Mouse (Mus musculus) gastrocnemius, adult 2 months (tissue): ENCODE data around the gene Slc5a10. TPM values are rescaled to one million over a fixed set of nuclear protein-coding genes. Genes with fewer than 3 reads are reported as not detected.
A peak's percentile ranks its signal among the peaks of the same experiment; 100 is the strongest.

ENCODE experiments used
- DNase-seq: peaks from one replicate; pipeline ENCODE4 v3.0.0; 2022
- H3K27ac ChIP-seq: fragments of 200-600 bp; 2 replicates; pipeline ENCODE4 v1.8.1; 2022; ENCODE audit warnings: mild to moderate bottlenecking
- H3K4me3 ChIP-seq: fragments of 200-600 bp; 2 replicates; pipeline ENCODE4 v1.8.1; 2022; ENCODE audit warnings: mild to moderate bottlenecking, moderate library complexity
- CTCF ChIP-seq: fragments of 200-600 bp; IDR thresholded peaks from 2 replicates; pipeline ENCODE4 v1.8.1; 2022; ENCODE audit warnings: antibody characterized with exemption, mild to moderate bottlenecking, moderate library complexity
- intact Hi-C: fragments of 180-260 bp; cut with DNase I; formaldehyde crosslinking; loops from one replicate; pipeline ENCODE4 v1.15.1; 2025
- total RNA-seq, 2 experiments: library from RNA; stranded (reverse); gene quantifications; 2 replicates each; pipeline ENCODE4 v1.2.3; 2021

Gene Slc5a10
- total RNA-seq, 2 experiments from 2014 or later = not detected

- no peak for DNase-seq
- Histone ChIP-seq H3K27ac (no peak overlapping the region), H3K4me3 (no peak overlapping the region)
- TF ChIP-seq CTCF = no peak
- intact Hi-C loops = no loop called here
Measured at GRCm38 (mm10) chr11:61698852-61699251, 21.8 kb downstream of the Slc5a10 start.

GRCm38 (mm10) chr11:61692996-61693395 lies 27.6 kb downstream of the Slc5a10 start:
- intact Hi-C loops = no loop called here
- Histone ChIP-seq H3K27ac (no peak overlapping the region), H3K4me3 (no peak overlapping the region)
- DNase-seq = no peak
- no peak for TF ChIP-seq CTCF

DNA sequence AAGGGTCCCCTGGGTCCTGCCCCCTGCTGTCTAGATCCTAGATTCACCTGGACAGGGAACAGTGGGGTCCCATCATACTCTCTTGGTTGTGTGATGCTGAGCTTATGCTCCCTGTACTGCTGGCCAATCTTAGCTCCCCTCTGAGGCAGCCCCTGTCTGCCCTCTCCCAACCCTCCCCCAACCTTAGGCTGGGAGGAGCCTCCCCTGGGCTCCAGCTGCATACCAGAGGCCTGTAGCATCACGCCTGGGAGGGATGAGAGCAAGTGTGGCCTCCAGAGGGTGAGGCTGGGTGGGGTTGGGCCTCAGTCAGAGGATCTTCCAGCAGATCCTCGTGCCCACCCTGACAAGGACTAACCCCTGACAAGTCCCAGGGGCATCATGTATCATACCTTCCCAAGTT lies 33.0 kb downstream of the Slc5a10 start:
- DNase-seq = no peak
- TF ChIP-seq CTCF = no peak
- H3K4me3 ChIP-seq = no peak overlapping the region
- intact Hi-C loops = no loop called here
- H3K27ac ChIP-seq = no peak overlapping the region

- no peak for TF ChIP-seq CTCF
- intact Hi-C loops = no loop called here
- no peak overlapping the region for H3K27ac ChIP-seq
- no peak overlapping the region for H3K4me3 ChIP-seq
- DNase-seq = no peak
Measured at GRCm38 (mm10) chr11:61686906-61687453, 33.6 kb downstream of the Slc5a10 start.

DNA sequence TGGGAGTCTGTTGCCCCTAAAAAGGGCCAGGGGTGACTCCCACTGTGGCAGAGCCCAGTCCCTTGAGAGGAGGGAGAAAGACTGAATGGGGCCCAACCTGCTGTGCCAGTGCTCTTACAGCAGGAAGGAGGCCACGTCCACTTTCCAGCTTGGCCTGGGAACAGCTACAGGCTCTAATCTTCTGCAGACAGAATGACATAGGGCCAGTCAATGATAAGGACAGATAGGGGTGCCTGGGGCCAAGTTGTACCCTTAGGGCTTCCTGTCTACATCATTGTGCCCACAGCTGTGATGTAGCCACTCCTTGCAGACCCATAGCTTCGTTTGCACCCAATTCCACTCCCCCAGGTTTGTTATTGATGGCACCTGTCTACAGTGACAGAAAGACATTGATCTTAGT lies 34.5 kb downstream of the Slc5a10 start:
- H3K4me3 ChIP-seq = no peak overlapping the region
- no peak overlapping the region for H3K27ac ChIP-seq
- intact Hi-C loops = no loop called here

DNA sequence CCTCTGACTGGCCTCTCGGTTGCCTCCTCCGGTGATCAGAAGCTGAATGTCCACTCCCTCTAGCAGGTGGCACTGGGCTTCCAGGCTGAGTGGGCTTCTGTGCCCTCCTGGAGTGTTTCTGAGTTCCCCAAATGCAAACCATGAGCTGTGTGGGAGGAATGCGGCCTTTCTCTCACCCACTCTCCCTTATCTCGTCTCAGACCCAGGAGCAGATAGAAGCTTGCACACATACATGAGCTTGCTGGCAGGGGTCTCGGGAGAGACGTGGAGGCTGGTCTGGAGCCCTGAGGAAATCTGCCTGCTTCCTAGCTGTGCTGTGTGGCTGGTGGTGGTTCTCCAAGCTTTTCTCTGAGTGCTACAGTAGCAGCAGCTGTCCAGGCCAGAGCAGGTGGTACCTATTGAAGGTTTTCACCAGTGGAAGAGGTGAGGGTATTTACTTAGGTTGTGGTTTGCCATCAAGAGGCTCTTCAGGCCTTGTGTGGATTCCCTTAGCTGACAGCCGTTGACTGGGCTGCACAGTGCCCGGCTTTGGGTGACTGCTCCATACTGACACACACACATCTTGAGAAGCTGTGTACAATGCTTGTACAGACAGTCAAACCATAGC lies 35.4 kb downstream of the Slc5a10 start:
- H3K27ac ChIP-seq = no peak overlapping the region
- TF ChIP-seq CTCF = no peak
- no peak overlapping the region for H3K4me3 ChIP-seq
- intact Hi-C loops = no loop called here
- no peak for DNase-seq

More for the DNA sequence above, 34.5 kb downstream of the Slc5a10 start:
- no peak for TF ChIP-seq CTCF
- no peak for DNase-seq

GRCm38 (mm10) chr11:61683907-61684731 lies 36.5 kb downstream of the Slc5a10 start, which contains the start of gene Fam83g:
Gene Fam83g, plus strand, starts transcription at chr11:61684091.
- Histone ChIP-seq H3K4me3 (peak within 1 kb of the TSS; percentile 72), H3K27ac (no peak within 1 kb of the TSS; the same call in 1 of the 2 replicates)
- no peak for TF ChIP-seq CTCF
- peak; percentile 62 for DNase-seq
- intact Hi-C loops = no loop called here

- DNase-seq = no peak
- H3K27ac ChIP-seq = no peak overlapping the region
- intact Hi-C loops = no loop called here
- no peak overlapping the region for H3K4me3 ChIP-seq
- no peak for TF ChIP-seq CTCF
Measured at GRCm38 (mm10) chr11:61679091-61679866, 41.3 kb downstream of the Slc5a10 start.

DNA sequence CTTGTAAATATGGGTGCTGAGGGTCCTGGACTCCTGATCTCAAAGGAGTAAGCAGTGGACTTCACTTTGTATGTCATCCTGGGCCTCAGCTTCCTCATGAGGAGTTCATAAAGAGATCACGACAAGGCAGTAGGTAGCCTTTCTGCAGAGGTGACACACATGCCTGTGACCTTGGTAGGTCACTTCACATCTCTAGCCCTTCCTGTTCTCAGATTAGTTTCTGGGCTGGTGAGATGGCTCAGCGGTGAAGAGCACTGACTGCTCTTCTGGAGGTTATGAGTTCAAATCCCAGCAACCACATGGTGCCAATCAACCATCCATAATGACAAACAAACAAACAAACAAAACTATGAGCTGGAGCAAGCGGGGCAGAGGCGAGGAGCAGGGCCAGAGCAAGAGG lies 42.9 kb downstream of the Slc5a10 start:
- no peak for TF ChIP-seq CTCF
- DNase-seq = no peak
- no peak overlapping the region for H3K4me3 ChIP-seq
- intact Hi-C loops = no loop called here
- H3K27ac ChIP-seq = no peak overlapping the region

GRCm38 (mm10) chr11:61676216-61676854 lies 44.3 kb downstream of the Slc5a10 start:
- intact Hi-C loops = no loop called here
- Histone ChIP-seq H3K4me3 (no peak overlapping the region), H3K27ac (no peak overlapping the region)
- DNase-seq = no peak
- no peak for TF ChIP-seq CTCF

- H3K4me3 ChIP-seq = no peak overlapping the region
- intact Hi-C loops = no loop called here
- no peak for DNase-seq
- no peak overlapping the region for H3K27ac ChIP-seq
- no peak for TF ChIP-seq CTCF
Measured at GRCm38 (mm10) chr11:61675332-61675731, 45.3 kb downstream of the Slc5a10 start.

- Histone ChIP-seq H3K27ac (no peak overlapping the region), H3K4me3 (no peak overlapping the region)
- no peak for DNase-seq
- peak; percentile 25; the same call in 1 of the 2 replicates for TF ChIP-seq CTCF
- intact Hi-C loops = no loop called here
Measured at GRCm38 (mm10) chr11:61674839-61675159, 45.8 kb downstream of the Slc5a10 start.
